Mouse (Mus musculus) testis, adult 2 months (tissue): ENCODE measurements around the gene Cyp3a11.
"Not testable (repeated sequence)": the region's sequence is repeated elsewhere in the genome, so short reads cannot be mapped to it uniquely, and the experiment has no call there.

Experiments used
- CTCF ChIP-seq: fragments of 200-500 bp; IDR thresholded peaks from 2 replicates; pipeline ENCODE4 v1.5.1; 2012; ENCODE audit warnings: low read depth, mild to moderate bottlenecking, inconsistent platforms, low read length, moderate library complexity; ENCODE audit not compliant: control insufficient read depth, insufficient read depth, insufficient replicate concordance
- POLR2A ChIP-seq: fragments of 200-500 bp; IDR thresholded peaks from 2 replicates; pipeline ENCODE4 v1.6.1; 2012; ENCODE audit warnings: low read depth, mild to moderate bottlenecking, inconsistent platforms, low read length, moderate library complexity; ENCODE audit not compliant: control insufficient read depth

DNA sequence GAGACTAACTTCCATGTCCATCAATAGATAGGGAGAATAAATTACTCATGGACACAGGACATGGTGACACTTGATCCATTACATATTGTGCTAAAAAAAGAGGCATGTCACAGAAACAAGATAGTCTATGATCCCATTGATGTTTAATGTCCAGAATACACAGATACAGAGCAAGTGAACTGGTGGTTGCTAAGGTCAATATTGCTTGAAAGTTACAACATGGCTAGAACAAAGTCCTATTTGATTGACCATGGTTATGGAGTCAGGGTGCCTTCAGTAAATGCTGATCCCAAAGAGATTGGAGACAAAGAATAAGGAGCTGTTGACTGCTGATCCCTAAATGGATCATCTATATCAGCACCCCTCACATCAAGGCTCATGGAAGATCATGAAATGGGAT lies 12.3 kb downstream of the Cyp3a11 start:
- TF ChIP-seq CTCF, POLR2A: not testable (repeated sequence)
